Mouse (Mus musculus) heart, postnatal 0 days (tissue): Measurements from ENCODE around the gene Hoxa3. TPM values are rescaled to one million over a fixed set of nuclear protein-coding genes. Genes with fewer than 3 reads are reported as not detected.

Source experiments
- ATAC-seq: fragments of 200-750 bp; cut with Nextera tagmentation; 2 replicates; pipeline ENCODE4 v1.8.0; 2017; ENCODE audit warnings: low read depth, moderate number of reproducible peaks, moderate library complexity; ENCODE audit not compliant: insufficient read depth
- DNase-seq: peaks from one replicate; pipeline ENCODE4 v3.0.0-alpha.2; 2016; ENCODE audit warnings: low spot score
- H3K27ac ChIP-seq: fragments of 300-500 bp; sonication (generic); 2 replicates; pipeline ENCODE4 v1.5.1; 2014; ENCODE audit warnings: low read depth, mild to moderate bottlenecking
- H3K27me3 ChIP-seq: fragments of 300-500 bp; sonication (generic); 2 replicates; pipeline ENCODE4 v1.6.1; 2014; ENCODE audit warnings: low read length, mixed read lengths; ENCODE audit not compliant: control insufficient read depth, insufficient read depth
- H3K36me3 ChIP-seq: fragments of 300-500 bp; sonication (generic); replicated peaks from 2 replicates; pipeline ENCODE4 v1.6.1; 2014; ENCODE audit warnings: low read length, mixed read lengths; ENCODE audit not compliant: control insufficient read depth, insufficient read depth
- H3K4me1 ChIP-seq: fragments of 300-500 bp; sonication (generic); 2 replicates; pipeline ENCODE4 v1.6.1; 2014; ENCODE audit warnings: antibody characterized with exemption; ENCODE audit not compliant: control insufficient read depth, insufficient read depth
- H3K4me2 ChIP-seq: fragments of 300-500 bp; sonication (generic); 2 replicates; pipeline ENCODE4 v1.6.1; 2014; ENCODE audit warnings: low read depth, mild to moderate bottlenecking, low read length, moderate library complexity
- H3K4me3 ChIP-seq: fragments of 300-500 bp; sonication (generic); 2 replicates; pipeline ENCODE4 v1.5.1; 2014; ENCODE audit warnings: low read depth, low read length
- H3K9ac ChIP-seq: fragments of 300-500 bp; sonication (generic); replicated peaks from 2 replicates; pipeline ENCODE4 v1.6.1; 2014; ENCODE audit warnings: low read depth, low read length, mixed read lengths
- H3K9me3 ChIP-seq: fragments of 300-500 bp; sonication (generic); replicated peaks from 2 replicates; pipeline ENCODE4 v1.6.1; 2016; ENCODE audit warnings: low read length; ENCODE audit not compliant: control insufficient read depth
- CTCF ChIP-seq: IDR thresholded peaks from 2 replicates; pipeline ENCODE4 v1.5.1; 2016; ENCODE audit warnings: antibody characterized with exemption, control low read depth, low read depth
- EP300 ChIP-seq: IDR thresholded peaks from 2 replicates; pipeline ENCODE4 v1.6.1; 2016; ENCODE audit warnings: antibody characterized with exemption, low read depth
- WGBS: fragments of 180-500 bp; shearing (Covaris S2); extraction: QIAGEN DNeasy Blood & Tissue Kit; methylation state at CpG from one replicate; pipeline ENCODE4 v1.1.7; 2014; 5-methylcytosine and 5-hydroxymethylcytosine counted together
- polyA plus RNA-seq: library from polyadenylated mRNA; unstranded; fragments of >200 nt; fragmentation: Nextera tagmentation; extraction: Ambion mirVana; gene quantifications from 2 replicates; pipeline ENCODE4 v1.2.1, GENCODE M21; 2015
- total RNA-seq: library from RNA; depleted of rRNA; stranded (reverse); fragments of >200 nt; gene quantifications from 2 replicates; pipeline ENCODE4 v1.2.3, GENCODE M21; 2014; ENCODE audit warnings: low replicate concordance

Hoxa3 gene
- total and polyA plus RNA-seq, 2 experiments from 2014 or later = 0.37 TPM; not detected in 1

DNA sequence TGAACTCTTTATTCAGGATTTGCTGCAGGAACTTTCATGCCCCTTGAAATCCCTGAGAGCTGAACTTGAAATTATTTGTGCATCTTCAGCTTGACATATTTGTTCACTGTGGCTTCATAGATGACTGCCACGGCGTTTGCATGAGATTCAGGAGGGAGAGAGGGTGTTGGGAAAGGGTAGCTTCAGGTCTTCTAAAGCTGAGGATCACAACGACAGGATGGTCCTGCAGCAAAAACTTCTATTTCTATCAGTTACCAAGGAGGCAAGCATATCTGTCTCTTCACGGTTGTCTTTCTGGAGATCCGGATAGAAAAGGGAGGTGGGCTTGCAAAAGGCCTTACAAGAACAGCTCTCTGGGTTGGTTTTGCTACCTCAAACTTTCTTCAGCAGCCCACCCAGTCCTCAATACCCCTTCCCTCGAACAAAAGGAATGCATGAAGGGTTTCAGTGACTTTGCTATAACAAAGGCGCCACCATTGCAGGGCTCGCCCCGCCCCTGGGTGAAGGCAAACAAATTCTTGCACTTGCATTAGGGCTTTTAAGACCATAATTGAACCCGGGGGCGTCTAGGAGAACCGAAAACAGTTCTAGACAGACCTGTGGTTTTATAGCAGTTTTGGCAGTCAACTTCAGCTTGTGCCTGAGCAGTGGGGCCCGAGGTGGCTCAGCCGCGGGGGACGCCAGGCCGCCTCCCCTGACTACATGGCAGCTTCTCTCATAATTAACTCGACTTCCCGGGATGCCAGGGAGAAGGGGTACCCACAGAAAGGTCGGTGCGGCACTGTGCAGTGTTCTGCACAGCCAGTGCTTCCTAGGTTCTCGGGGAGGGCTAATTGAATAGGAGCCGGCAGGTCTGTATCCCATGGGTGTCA lies 34.9 kb upstream of the Hoxa3 start:
- no peak overlapping the region for H3K4me3 ChIP-seq
- H3K9me3 ChIP-seq = no peaks in the 10 kb centered on the region
- WGBS = 4% methylated on average over 23 of the region's 23 CpGs
- DNase-seq (no peak), ATAC-seq (no peak)
- H3K9ac ChIP-seq = no peak overlapping the region
- H3K36me3 ChIP-seq = no peaks in the 10 kb centered on the region
- no peak overlapping the region for H3K4me2 ChIP-seq
- H3K27ac ChIP-seq = no peak overlapping the region
- TF ChIP-seq CTCF = no peak
- no peak for TF ChIP-seq EP300
- peaks cover 99% of the 10 kb centered on the region for H3K27me3 ChIP-seq
- no peaks in the 10 kb centered on the region for H3K4me1 ChIP-seq

DNA sequence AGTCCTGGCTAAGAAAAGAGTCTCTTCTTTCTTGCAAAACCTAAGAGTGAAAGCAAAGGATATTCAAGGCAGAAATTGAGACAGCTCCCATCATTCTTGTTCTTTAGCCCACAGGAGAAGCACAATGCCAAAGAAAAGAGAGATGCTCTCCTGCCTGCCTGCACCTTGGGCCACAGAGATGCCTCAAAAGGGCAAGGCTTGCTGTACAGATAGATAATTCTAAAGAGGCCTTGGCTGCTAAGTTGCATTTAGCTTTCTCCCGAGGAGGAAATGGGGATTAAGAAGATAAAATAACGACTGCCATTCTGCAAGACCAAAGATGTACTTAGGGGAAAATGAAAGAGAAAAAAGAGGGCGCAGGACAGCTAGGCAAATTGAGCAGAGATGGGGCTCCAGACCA lies 33.8 kb upstream of the Hoxa3 start:
- WGBS = 4% methylated on average over 3 of the region's 3 CpGs
- Histone ChIP-seq H3K27ac (no peak overlapping the region), H3K4me3 (no peak overlapping the region), H3K27me3 (peaks cover 99% of the 10 kb centered on the region), H3K4me2 (no peak overlapping the region), H3K36me3 (no peaks in the 10 kb centered on the region), H3K9me3 (no peaks in the 10 kb centered on the region), H3K9ac (no peak overlapping the region), H3K4me1 (no peaks in the 10 kb centered on the region)
- DNase-seq (no peak), ATAC-seq (no peak)
- TF ChIP-seq EP300 (no peak), CTCF (no peak)

DNA sequence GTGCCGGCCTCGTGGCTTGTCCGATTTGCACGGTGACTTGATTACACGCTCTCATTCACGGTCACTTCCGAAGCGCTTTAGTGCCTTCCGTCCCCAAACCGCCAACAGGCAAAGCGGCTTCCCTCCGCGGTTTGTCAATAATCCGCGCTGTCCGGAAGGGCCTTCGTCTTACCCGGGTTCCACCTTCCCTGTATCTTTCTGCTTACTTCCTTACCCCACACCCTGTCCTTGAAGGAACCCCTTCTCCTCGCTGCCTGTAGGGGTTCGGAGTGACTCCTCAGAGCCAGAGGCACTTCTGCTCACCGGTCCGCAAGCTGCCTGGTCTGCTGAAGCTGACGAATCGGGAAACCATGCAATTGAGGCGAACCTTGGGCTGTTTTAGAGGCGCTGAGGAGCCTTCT lies 33.3 kb upstream of the Hoxa3 start:
- TF ChIP-seq CTCF = no peak
- TF ChIP-seq EP300 = no peak
- Histone ChIP-seq H3K9me3 (no peaks in the 10 kb centered on the region), H3K4me3 (peak overlapping the region; percentile 12; the same call in 1 of the 2 replicates), H3K9ac (no peak overlapping the region), H3K36me3 (no peaks in the 10 kb centered on the region), H3K27ac (no peak overlapping the region), H3K4me2 (no peak overlapping the region; the same call in 1 of the 2 replicates), H3K4me1 (no peaks in the 10 kb centered on the region), H3K27me3 (peaks cover 99% of the 10 kb centered on the region)
- DNase-seq = no peak
- no peak for ATAC-seq
- 3% methylated on average over 26 of the region's 26 CpGs for WGBS

DNA sequence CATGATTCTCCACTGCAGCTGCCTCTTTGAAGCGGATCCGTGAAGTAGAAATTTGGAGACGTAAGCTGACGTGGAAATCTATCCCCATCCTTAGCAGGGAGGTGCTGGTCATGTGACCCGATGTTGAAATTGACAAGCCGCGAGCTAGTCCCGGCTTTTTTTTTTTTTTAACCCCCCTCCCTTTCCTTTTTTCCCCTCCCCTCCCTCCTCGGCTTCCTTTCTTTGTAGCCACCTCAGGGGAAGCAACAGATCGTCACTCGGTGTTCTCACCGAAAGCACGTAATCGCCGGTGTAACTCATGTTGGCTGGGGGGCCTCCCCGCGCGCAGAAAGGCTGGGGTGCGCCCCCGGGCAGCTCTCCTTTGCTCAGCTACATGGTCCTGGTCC lies 32.6 kb upstream of the Hoxa3 start, which contains the start of gene Hoxa11:
Hoxa11 (minus strand) TSS at position 54 of the 386 bp plus-strand sequence.
- H3K4me3 ChIP-seq = peak within 1 kb of the TSS; percentile 12

DNA sequence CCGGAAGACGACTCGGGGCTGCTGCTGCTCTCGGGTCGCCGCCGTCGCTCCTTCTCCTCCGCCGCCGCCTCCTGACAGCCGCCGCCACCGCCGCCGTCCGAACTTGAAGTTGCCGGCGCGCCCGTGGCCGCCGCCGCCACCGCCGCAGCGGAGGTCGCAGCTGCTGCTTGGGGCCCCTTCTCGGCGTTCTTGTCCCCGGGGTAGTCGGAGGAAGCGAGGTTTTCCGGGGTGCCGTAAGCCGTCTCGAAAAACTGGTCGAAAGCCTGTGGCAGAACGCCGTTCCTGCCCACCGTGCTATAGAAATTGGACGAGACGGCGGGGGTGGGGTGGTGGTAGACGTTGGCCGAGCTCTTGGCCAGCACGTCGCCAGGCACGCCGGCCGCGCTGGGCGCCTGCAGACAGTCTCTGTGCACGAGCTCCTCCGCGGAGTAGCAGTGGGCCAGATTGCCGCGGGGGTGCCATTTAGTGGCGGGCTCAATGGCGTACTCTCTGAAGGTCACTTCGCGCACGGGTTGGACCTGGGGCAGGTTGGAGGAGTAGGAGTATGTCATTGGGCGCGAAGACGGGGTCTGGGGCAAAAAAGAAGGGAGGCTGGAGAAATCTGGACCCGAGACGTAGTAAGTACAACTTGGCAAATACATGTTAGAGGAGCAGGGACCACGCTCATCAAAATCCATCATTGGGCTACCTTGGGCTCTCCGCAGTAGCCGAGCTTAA lies 32.1 kb upstream of the Hoxa3 start:
- peak overlapping the region; percentile 12 for H3K4me3 ChIP-seq
- no peak for TF ChIP-seq EP300
- no peak for TF ChIP-seq CTCF
- H3K27me3 ChIP-seq = peaks cover 100% of the 10 kb centered on the region
- ATAC-seq (no peak), DNase-seq (no peak)
- no peaks in the 10 kb centered on the region for H3K9me3 ChIP-seq
- no peaks in the 10 kb centered on the region for H3K36me3 ChIP-seq
- no peak overlapping the region for H3K27ac ChIP-seq
- 0 out of 2 replicates have a peak, but pooled peaks cover 1% of the 10 kb centered on the region for H3K4me1 ChIP-seq
- H3K4me2 ChIP-seq = 0 out of 2 replicates have a peak overlapping the region, but pooled peaks have one; percentile 17
- no peak overlapping the region for H3K9ac ChIP-seq
- WGBS = 1% methylated on average over 70 of the region's 71 CpGs

More for the DNA sequence above, 32.6 kb upstream of the Hoxa3 start, which contains the start of gene Hoxa11:
- no peaks in the 10 kb centered on the region for H3K36me3 ChIP-seq
- ATAC-seq (no peak), DNase-seq (no peak)
- peak within 1 kb of the TSS; percentile 17; the same call in 1 of the 2 replicates for H3K4me2 ChIP-seq
- WGBS = 4% methylated on average over 20 of the region's 20 CpGs
- H3K9ac ChIP-seq = no peak within 1 kb of the TSS
- peaks cover 99% of the 10 kb centered on the region for H3K27me3 ChIP-seq
- no peak for TF ChIP-seq CTCF
- TF ChIP-seq EP300 = no peak
- no peaks in the 10 kb centered on the region for H3K9me3 ChIP-seq
- H3K27ac ChIP-seq = no peak within 1 kb of the TSS
- no peaks in the 10 kb centered on the region for H3K4me1 ChIP-seq
